Mouse (Mus musculus): Measurements from ENCODE around the gene Ubap1.

Ubap1 gene

GRCm38 (mm10) chr4:41352758-41353157 is 4.0 kb downstream of the Ubap1 start:
- intact Hi-C loops (cut with DNase I) = no loop called here

GRCm38 (mm10) chr4:41353265-41353664 is 4.5 kb downstream of the Ubap1 start:
- intact Hi-C loops (cut with DNase I) = no loop called here

GRCm38 (mm10) chr4:41357154-41357553 is 8.4 kb downstream of the Ubap1 start:
- intact Hi-C loops (cut with DNase I) = loop anchor here (5.0 kb wide), 1 partner anchor 40 kb away; no protein-coding TSS in a partner anchor

GRCm38 (mm10) chr4:41358669-41359068 is 9.9 kb downstream of the Ubap1 start:
- intact Hi-C loops (cut with DNase I) = loop anchor here (5.0 kb wide), 1 partner anchor 39 kb away; no protein-coding TSS in a partner anchor

GRCm38 (mm10) chr4:41359358-41359757 is 10.6 kb downstream of the Ubap1 start:
- intact Hi-C loops (cut with DNase I) = loop anchor here (5.0 kb wide), 1 partner anchor 38 kb away; no protein-coding TSS in a partner anchor

GRCm38 (mm10) chr4:41361059-41361458 is 12.3 kb downstream of the Ubap1 start:
- intact Hi-C loops (cut with DNase I) = no loop called here

GRCm38 (mm10) chr4:41368198-41368597 is 19.4 kb downstream of the Ubap1 start:
- intact Hi-C loops (cut with DNase I) = no loop called here

- intact Hi-C loops (cut with DNase I) = no loop called here
These were observed 21.1 kb downstream of the Ubap1 start for GRCm38 (mm10) chr4:41369702-41370437.

GRCm38 (mm10) chr4:41377567-41377966 is 28.8 kb downstream of the Ubap1 start:
- intact Hi-C loops (cut with DNase I) = no loop called here

GRCm38 (mm10) chr4:41381213-41381950 is 32.6 kb downstream of the Ubap1 start:
- intact Hi-C loops (cut with DNase I) = no loop called here

- intact Hi-C loops (cut with DNase I) = no loop called here
These were observed 37.7 kb downstream of the Ubap1 start for GRCm38 (mm10) chr4:41386412-41386975.

GRCm38 (mm10) chr4:41387755-41388469 is 39.1 kb downstream of the Ubap1 start:
- intact Hi-C loops (cut with DNase I) = no loop called here

- intact Hi-C loops (cut with DNase I) = no loop called here
These were observed 39.8 kb downstream of the Ubap1 start for GRCm38 (mm10) chr4:41388616-41389015.

- intact Hi-C loops (cut with DNase I) = no loop called here
These were observed 40.4 kb downstream of the Ubap1 start for GRCm38 (mm10) chr4:41389240-41389639.

GRCm38 (mm10) chr4:41390122-41390521 is 41.3 kb downstream of the Ubap1 start:
- intact Hi-C loops (cut with DNase I) = loop anchor here (5.0 kb wide), 2 partner anchors 78 to 338 kb away; partner anchors contain the start of gene Dcaf12

GRCm38 (mm10) chr4:41391015-41391414 is 42.2 kb downstream of the Ubap1 start:
- intact Hi-C loops (cut with DNase I) = loop anchor here (5.0 kb wide), 2 partner anchors 79 to 339 kb away; partner anchors contain the start of gene Dcaf12

- intact Hi-C loops (cut with DNase I) = loop anchor here (5.0 kb wide), 3 partner anchors 37 to 342 kb away; partner anchors contain the start of gene Dcaf12
These were observed 45.9 kb downstream of the Ubap1 start for GRCm38 (mm10) chr4:41394651-41395050.

- intact Hi-C loops (cut with DNase I) = loop anchor here (5.0 kb wide), 1 partner anchor 41 kb away; no protein-coding TSS in a partner anchor
These were observed 49.6 kb downstream of the Ubap1 start for GRCm38 (mm10) chr4:41398353-41398752.

- intact Hi-C loops (cut with DNase I) = loop anchor here (5.0 kb wide), 1 partner anchor 43 kb away; no protein-coding TSS in a partner anchor
These were observed 51.1 kb downstream of the Ubap1 start for GRCm38 (mm10) chr4:41399904-41400303.

GRCm38 (mm10) chr4:41401167-41401566 is 52.4 kb downstream of the Ubap1 start:
- intact Hi-C loops (cut with DNase I) = no loop called here

GRCm38 (mm10) chr4:41401573-41401972 is 52.8 kb downstream of the Ubap1 start:
- intact Hi-C loops (cut with DNase I) = no loop called here

Data from adrenal gland (tissue).